Mouse (Mus musculus) left cerebral cortex, postnatal 4 days (tissue): Measurements from ENCODE around the gene Agpat4. TPM values are rescaled to one million over a fixed set of nuclear protein-coding genes. Genes with fewer than 3 reads are reported as not detected.
"Not testable (repeated sequence)": the region's sequence is repeated elsewhere in the genome, so short reads cannot be mapped to it uniquely, and the experiment has no call there.

Experiments used
- DNase-seq: peaks from one replicate; pipeline ENCODE4 v3.0.0-alpha.2; 2022
- intact Hi-C: fragments of 180-260 bp; cut with DNase I; formaldehyde crosslinking; loops from one replicate; pipeline ENCODE4 v1.15.1; 2025
- total RNA-seq, 2 experiments: library from RNA; stranded (reverse); gene quantifications; 2 replicates each; pipeline ENCODE4 v1.2.3; 2021

Gene Agpat4
- total RNA-seq, 2 experiments from 2014 or later = 52.7 to 58.4 TPM

- intact Hi-C loops = no loop called here
- no peak for DNase-seq
Measured at GRCm38 (mm10) chr17:12121226-12121794, 2.8 kb downstream of the Agpat4 start.

DNA sequence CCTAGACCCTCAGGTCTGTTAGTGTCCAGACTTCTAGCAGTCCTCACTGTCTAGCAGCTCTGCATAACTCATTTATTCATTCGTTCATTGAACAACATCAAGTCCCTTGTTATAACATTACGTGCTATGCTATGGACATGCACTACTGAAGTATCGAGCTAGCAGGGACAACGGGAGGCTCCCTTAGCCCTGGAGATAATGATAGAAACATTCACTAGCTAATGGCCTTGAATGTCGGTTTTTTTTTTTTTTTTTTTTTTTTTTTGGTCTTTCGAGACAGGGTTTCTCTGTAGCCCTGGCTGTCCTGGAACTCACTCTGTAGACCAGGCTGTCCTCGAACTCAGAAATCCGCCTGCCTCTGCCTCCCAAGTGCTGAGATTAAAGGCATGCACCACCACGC, 3.8 kb downstream of the Agpat4 start:
- intact Hi-C loops, DNase-seq: not testable (repeated sequence)

DNA sequence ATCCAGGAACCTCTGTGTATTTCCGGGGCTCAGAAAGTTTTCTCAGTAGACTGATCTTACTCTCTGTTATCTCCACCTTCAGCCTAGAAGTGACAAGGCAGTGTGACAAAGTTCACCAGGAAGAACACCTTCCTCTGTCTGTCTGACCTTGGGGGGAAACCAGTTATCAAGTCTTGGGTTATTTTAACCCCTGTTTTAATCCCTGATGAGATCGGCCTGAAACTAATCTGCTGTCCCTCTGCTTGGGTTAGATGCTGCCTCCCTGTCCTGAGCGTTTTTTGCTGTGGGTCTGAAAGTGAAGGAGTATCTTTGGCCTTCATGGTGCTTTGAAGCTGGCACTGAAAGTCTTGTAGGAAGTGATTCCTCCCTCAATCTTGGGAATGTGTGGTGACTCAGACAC, 4.7 kb downstream of the Agpat4 start:
- intact Hi-C loops = no loop called here
- no peak for DNase-seq

DNA sequence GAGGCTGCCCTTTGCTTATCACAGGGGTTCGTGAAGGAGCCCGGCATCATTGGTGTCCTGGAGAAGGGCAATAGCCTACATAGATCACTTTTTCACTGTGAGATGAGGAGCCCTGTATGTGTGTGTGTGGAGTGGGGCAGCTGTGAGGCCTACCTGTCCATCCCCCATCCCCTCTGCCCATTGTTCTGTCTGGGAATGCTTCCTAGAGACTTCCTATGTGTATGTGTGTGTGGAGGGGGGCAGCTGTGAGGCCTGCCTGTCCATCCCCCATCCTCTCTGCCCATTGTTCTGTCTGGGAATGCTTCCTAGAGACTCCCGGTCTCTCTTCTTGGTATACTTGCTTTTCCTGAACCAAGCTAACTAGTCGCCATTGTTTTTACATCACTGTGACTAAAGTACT, 8.6 kb downstream of the Agpat4 start:
- no peak for DNase-seq
- intact Hi-C loops = no loop called here

DNA sequence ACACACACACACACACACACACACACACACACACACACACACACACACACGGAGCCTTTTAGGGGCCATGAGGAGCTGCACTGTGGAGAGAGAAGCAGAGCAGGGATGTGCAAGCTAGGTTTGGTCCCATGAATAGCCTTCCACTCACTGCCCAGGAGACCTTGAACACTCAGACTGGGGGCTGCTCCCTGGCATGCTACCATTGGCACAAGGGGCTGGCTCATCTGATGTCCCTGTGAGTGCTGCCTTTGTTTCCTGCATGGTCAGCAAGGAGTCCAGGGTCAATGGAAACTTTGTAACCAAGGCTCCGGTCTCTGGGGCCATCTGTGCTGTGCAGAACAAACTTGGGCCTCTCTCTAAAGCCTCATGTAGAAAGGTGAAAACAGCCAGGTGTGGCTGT, 10.5 kb downstream of the Agpat4 start:
- DNase-seq = no peak
- intact Hi-C loops = no loop called here

DNA sequence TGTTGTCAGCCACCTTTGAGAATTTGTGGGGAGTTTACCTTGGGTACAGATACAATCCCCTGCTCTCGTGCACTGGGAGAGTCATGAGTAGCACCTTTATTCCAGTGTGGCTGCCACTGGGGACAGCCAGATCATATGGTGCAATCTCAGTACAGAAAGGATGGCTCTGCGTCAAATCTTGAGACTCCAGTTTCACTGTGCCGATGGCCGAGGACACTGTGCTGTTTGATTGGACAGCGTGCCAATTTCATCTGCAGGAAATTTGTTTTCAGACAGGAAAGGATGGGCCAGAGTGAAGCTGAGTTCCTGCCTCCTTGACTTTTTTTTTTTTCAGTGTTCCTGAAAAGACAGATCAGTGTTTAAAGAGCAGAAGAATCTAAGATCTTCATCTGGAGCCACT, 12.7 kb downstream of the Agpat4 start:
- no peak for DNase-seq
- intact Hi-C loops = no loop called here

DNA sequence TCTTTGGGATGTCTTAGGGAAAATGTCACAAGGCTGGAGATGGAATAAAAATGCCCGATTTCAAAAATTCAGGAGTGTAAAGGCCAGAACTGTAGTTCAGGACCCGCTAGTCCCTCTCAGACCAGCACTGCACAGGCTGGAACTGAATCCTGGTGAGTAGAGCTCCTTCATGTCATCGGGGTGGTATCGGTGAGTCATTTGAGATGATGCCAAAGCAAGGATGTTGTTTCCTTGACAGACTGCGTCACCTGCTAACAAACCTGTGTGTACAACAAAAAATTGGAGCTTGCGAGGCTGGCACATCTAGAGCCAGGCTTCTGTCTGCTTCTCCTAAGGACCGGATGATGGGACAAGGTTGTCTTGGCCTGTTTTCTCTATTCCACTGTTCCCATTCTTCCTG, 13.1 kb downstream of the Agpat4 start:
- intact Hi-C loops = no loop called here
- no peak for DNase-seq

GRCm38 (mm10) chr17:12132904-12133303, 14.4 kb downstream of the Agpat4 start:
- no peak for DNase-seq
- intact Hi-C loops = no loop called here

DNA sequence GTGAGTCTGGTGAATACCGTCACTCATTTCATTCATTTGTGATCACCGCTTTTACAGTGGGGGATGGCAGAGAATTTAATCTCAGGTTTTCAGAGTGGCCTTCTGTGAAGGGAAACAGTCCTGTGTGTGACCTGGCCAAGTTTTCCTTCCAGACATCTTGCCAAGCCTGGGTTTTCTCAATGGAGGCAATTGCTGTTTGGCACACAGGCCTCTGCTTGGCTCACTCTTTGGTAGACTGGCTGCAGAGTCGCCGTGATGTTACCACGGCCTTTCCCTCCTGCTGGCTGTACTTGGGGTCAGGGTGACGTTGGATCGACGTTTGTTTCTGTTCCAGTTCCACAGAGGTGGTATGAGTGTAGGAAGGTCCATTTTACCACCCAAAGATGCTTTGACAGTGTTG, 15.5 kb downstream of the Agpat4 start:
- peak; percentile 38 for DNase-seq
- intact Hi-C loops = no loop called here

DNA sequence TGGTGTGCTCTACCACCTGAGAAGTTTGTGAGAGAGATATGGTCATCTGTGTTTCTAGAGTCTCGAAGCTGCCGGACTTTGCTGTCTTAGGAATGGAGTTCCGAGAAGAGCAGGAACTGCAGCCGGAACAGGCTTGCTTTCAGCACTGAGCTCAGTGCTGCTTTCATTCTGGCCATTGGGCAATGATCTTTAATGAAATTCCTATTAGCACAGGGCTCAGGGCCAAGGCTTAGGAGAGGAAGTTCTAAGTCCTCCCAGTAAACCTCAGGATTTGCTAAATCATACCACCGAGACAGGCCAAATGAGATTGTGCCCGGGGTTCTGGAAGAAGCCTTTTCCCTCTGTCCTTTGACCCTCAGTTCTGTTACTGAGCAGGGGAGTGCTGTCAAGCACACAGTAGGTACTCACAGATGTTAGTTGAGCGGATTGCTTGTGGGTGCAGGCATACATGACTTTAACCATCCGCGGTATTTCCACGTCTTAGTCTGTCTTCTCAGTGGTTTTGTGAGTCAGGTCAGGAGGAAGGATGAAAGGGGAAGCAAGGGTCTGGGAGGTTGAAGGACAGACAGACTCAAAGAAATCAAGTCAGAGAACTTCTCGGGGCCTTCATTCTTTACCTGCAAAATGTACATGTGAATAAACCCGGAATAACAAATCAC, 16.6 kb downstream of the Agpat4 start:
- intact Hi-C loops = no loop called here
- DNase-seq = no peak

GRCm38 (mm10) chr17:12138355-12138754, 19.9 kb downstream of the Agpat4 start:
- intact Hi-C loops = no loop called here
- no peak for DNase-seq

GRCm38 (mm10) chr17:12143948-12144364, 25.5 kb downstream of the Agpat4 start:
- intact Hi-C loops = no loop called here
- no peak for DNase-seq

- no peak for DNase-seq
- intact Hi-C loops = no loop called here
Measured at GRCm38 (mm10) chr17:12146132-12146681, 27.7 kb downstream of the Agpat4 start.

DNA sequence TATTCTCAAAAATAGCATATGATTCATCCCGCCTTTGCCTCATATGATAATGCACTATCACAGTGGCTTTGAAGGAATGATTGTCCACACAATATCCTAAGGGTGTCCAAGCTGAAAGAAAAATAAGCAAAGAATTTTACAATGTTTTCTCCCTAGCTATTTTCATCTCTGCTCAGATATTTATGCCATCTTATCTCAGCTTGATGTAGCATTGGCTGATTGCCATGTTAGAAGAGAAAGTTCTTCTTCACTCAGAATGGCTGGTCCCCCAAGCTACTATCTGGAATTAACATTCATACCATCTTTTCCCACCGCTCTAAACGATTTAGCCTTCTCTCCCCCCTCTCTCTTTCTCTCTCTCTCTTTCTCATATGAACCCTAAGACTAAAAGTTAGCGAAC, 29.3 kb downstream of the Agpat4 start:
- no peak for DNase-seq
- intact Hi-C loops = no loop called here

GRCm38 (mm10) chr17:12149232-12149861, 30.8 kb downstream of the Agpat4 start:
- intact Hi-C loops = no loop called here
- no peak for DNase-seq

DNA sequence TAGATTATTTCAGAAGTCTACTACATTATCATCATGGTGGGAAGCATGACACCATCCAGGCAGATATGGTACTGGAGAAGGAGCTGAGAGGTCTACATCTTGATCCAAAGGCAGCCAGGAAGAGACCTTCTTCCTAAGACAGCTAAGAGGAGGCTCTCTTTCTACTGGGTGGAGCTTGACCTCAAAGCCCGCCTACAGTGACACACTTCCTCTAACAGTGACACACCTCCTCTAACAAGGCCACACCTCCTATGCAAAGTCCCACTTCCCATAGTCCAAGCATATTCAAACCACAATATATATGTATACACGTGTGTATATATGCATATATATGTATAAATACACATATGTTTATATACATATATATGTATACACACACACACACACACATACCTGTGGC, 32.5 kb downstream of the Agpat4 start:
- DNase-seq = no peak
- intact Hi-C loops = no loop called here

GRCm38 (mm10) chr17:12154260-12154659, 35.8 kb downstream of the Agpat4 start:
- intact Hi-C loops = no loop called here
- peak; percentile 39 for DNase-seq

GRCm38 (mm10) chr17:12155236-12155635, 36.7 kb downstream of the Agpat4 start:
- no peak for DNase-seq
- intact Hi-C loops = no loop called here

GRCm38 (mm10) chr17:12155872-12156271, 37.4 kb downstream of the Agpat4 start:
- intact Hi-C loops = no loop called here

GRCm38 (mm10) chr17:12156661-12157060, 38.2 kb downstream of the Agpat4 start:
- no peak for DNase-seq
- intact Hi-C loops = no loop called here

More at GRCm38 (mm10) chr17:12155872-12156271, 37.4 kb downstream of the Agpat4 start:
- DNase-seq = no peak

DNA sequence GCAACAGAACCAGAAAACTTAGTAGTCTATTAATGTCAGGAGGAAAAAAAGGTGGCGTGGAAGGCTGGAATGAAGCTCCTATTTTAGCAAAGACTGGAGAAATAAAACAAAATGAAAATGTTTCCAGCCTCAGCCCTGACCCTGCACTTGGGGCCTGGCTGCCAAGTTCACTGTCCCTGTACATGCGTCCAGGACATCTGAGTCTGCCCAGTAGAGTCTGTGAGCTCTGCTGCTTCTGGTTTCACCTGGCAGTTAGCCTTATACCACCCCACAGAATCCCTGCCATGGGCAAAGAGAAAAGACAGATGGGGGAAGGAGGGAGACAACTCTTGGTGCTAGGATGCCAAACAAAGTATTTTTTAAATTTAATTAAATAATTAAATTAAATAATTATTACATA, 38.7 kb downstream of the Agpat4 start:
- DNase-seq = peak; percentile 47
- intact Hi-C loops = no loop called here
